Mouse (Mus musculus): ENCODE results near the gene Bmp8a. TPM values are rescaled to one million over a fixed set of nuclear protein-coding genes. Genes with fewer than 3 reads are reported as not detected.
"Not testable (repeated sequence)": the region's sequence is repeated elsewhere in the genome, so short reads cannot be mapped to it uniquely, and the experiment has no call there.

Bmp8a gene
- total RNA-seq, 1 experiment from 2014 or later = not detected

- no peak for ATAC-seq (replicated peaks; ENCODE audit: low read depth, poor library complexity, severe bottlenecking)
Observed at GRCm38 (mm10) chr4:123333151-123333550, 9.9 kb downstream of the Bmp8a start.

DNA sequence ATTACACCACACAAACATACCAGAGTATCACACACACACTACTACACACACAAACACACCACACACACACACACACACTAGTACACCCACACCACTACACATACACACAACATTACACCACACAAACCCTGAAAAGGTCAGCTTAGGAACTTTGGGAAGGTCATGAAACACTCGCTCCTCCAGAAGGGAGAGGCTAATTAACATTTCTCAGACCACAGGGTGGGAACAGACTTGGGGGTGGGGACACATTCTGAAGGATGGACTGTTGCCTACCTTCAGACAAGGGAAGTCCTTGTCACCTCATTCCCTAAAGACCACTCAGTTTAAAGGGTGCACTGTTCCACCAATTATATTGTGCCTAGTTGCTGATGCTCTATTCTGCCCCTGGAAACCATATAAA is 11.1 kb downstream of the Bmp8a start:
- not testable (repeated sequence) for ATAC-seq (replicated peaks; ENCODE audit: low read depth, poor library complexity, severe bottlenecking)

DNA sequence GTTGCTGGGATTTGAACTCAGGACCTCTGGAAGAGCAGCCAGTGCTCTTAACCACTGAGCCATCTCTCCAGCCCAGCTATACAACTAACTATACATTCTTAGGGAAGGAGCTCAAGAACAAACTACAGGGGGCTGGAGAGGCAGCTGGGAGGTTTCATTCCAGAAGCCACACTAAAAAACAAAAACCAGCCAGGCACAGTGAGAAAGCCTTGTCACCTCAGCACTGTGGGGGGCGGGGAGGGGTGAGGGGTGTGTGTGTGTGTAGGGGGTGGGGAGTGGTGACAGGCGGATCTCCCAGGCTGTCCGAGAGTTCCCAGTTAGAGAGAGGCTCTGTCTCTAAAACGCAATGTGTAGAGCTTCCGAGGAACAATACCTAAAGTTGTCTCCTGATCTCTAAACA is 11.7 kb downstream of the Bmp8a start:
- ATAC-seq (replicated peaks; ENCODE audit: low read depth, poor library complexity, severe bottlenecking) = no peak

GRCm38 (mm10) chr4:123328946-123329345 is 14.1 kb downstream of the Bmp8a start:
- ATAC-seq (replicated peaks; ENCODE audit: low read depth, poor library complexity, severe bottlenecking) = no peak

- no peak for ATAC-seq (replicated peaks; ENCODE audit: low read depth, poor library complexity, severe bottlenecking)
Observed at GRCm38 (mm10) chr4:123327630-123328029, 15.4 kb downstream of the Bmp8a start.

DNA sequence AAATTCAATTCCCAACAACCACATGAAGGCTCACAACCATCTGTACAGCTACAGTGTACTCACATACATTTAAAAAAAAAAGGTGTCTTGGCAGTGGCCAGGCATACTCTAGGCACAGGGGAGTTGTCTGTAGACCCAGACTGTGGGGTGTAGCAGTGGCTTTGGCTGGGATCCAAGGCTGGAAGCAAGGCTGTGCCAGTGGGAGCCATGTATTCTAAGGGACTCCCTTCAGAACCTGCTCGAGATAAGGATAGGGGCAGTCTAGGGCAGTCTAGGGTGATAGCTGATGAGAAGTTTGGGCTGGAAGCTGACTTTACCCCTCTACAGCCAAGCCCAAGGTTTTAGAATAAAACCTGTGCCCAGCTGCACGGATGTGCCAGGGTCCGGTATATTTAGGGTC is 17.0 kb downstream of the Bmp8a start:
- ATAC-seq (replicated peaks; ENCODE audit: low read depth, poor library complexity, severe bottlenecking) = no peak

- 0 out of 2 replicates have a peak, but pooled peaks have one; percentile 20 for ATAC-seq (replicated peaks; ENCODE audit: low read depth, poor library complexity, severe bottlenecking)
Observed at GRCm38 (mm10) chr4:123323534-123323933, 19.5 kb downstream of the Bmp8a start, which contains the start of gene Oxct2a. Oxct2a (minus strand) TSS chr4:123323634.

DNA sequence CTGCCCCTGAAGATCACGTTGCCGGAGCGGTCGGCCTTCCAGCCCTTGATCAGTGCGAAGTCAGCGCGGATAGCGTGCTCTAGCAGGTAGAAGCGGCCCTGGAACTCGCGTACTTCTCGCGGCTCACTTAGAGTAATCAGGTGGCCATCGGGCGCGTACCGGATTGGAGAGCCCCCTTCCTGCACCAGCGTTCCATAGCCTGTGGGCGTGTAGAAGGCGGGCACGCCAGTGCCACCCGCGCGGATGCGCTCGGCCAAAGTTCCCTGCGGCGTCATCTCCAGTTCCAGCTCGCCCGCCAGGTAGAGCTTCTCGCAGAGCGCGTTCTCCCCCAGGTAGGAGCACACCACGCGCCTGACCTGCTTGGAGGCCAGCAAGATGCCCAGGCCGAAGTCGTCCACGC is 20.1 kb downstream of the Bmp8a start:
- peak; percentile 56 for ATAC-seq (replicated peaks; ENCODE audit: low read depth, poor library complexity, severe bottlenecking)

- ATAC-seq (replicated peaks; ENCODE audit: low read depth, poor library complexity, severe bottlenecking) = no peak
Observed at GRCm38 (mm10) chr4:123314497-123314896, 28.6 kb downstream of the Bmp8a start.

DNA sequence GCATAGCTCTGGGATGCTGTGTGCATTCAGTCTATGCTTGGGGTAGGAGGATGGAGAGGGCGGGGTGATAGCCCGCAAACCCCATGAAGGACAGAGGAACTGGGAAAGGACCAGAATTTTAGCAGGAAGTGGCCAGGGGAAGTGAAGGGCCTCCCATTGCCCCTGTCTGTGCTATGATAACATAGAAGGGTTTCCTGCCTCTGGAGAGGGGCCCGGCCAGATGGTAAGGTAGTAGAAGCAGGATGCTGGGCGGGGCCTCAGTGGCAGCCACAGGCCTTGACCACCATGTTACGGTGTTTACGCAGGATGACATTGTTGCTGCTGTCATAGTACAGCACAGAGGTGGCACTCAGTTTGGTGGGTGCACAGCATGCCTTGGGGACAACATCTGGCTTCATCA is 30.0 kb downstream of the Bmp8a start:
- ATAC-seq (replicated peaks; ENCODE audit: low read depth, poor library complexity, severe bottlenecking) = peak; percentile 95

GRCm38 (mm10) chr4:123311845-123312244 is 31.2 kb downstream of the Bmp8a start:
- no peak for ATAC-seq (replicated peaks; ENCODE audit: low read depth, poor library complexity, severe bottlenecking)

DNA sequence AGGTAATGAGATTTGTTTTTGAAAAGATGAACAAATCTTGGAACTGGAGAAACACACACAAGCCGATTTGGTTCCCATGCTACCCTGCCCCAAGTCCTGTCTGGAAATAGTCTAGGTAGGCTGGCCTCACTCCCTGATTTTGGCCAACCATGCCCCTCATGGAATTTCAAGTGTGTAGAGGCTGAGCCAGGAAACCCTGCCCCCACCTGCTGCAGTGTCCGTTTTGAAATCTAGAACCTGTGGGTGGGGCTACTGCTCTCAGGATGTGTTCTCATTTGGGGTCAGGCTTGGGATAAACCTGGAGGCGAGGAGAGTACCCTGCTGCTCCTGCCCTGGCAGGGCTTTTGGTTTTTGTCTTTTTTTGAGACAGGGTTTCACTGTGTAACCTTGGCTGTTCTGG is 34.8 kb downstream of the Bmp8a start:
- no peak for ATAC-seq (replicated peaks; ENCODE audit: low read depth, poor library complexity, severe bottlenecking)

GRCm38 (mm10) chr4:123306999-123307398 is 36.1 kb downstream of the Bmp8a start:
- ATAC-seq (replicated peaks; ENCODE audit: low read depth, poor library complexity, severe bottlenecking) = no peak

- ATAC-seq (replicated peaks; ENCODE audit: low read depth, poor library complexity, severe bottlenecking) = peak; percentile 75
Observed at GRCm38 (mm10) chr4:123305789-123306188, 37.3 kb downstream of the Bmp8a start.

DNA sequence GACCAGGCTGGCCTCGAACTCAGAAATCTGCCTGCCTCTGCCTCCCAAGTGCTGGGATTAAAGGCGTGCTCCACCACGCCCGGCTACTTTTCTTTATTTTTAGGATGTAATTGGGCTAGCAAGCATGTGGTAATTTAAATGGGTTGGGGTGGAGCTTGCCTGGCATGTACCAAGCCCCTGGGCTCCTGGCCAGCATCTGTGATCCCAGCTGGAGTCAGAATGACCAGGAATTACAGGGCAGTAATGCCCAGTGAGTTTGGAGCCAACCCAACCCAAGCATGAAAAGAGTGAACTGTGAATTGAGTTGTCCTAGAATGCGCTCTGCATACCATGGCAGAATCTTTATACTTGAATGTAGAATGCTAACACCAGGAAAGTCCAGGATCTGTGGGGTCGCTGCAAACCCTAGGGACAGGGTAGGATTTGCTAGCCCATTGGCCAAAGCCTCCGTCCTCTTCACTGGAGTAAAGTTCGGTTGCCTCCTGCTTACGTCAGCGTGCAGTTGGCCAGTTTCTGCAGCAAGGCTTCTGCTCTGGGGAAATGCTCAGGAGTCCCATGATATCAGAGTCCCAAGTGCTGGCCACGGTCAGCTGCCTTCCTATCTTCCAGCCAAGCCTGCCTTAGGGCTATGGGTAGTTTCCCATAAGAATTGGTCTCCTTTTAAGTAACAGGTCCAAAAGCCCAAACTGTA is 43.9 kb downstream of the Bmp8a start:
- no peak for ATAC-seq (replicated peaks; ENCODE audit: low read depth, poor library complexity, severe bottlenecking)

GRCm38 (mm10) chr4:123298226-123298625 is 44.8 kb downstream of the Bmp8a start:
- no peak for ATAC-seq (replicated peaks; ENCODE audit: low read depth, poor library complexity, severe bottlenecking)

DNA sequence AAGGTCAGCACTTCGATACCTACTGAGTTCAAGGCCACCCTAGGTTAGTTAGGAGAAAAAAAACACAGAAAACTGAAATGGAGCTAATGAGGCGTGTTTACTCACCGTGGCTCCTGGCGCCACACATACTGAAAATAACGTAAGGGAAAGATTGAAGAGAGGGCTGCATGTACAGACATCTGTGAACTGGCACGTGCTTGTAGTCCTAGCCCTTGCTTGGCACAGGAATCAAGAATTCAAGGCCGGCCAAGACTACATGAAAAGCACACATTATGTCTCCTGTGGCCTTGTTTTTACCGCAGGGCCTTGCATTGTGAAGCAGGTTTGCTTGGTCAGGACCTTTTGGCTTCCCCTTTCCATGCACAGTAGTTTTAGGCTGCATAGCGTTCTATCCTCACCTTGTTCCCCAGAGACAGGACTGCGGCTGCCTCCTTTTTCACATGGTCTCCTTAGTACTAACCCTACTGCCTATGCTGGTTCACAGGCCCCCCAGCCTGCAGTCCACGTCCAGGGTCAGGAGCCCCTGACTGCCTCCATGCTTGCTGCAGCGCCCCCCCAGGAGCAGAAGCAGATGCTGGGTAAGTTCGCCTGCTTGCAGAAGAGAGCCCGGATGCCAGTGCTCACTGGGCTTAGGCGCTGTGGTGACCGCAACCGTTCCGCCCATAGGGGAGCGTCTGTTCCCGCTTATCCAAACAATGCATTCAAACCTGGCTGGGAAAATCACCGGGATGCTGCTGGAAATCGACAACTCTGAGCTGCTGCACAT is 45.7 kb downstream of the Bmp8a start:
- no peak for ATAC-seq (replicated peaks; ENCODE audit: low read depth, poor library complexity, severe bottlenecking)

- ATAC-seq (replicated peaks; ENCODE audit: low read depth, poor library complexity, severe bottlenecking) = no peak
Observed at GRCm38 (mm10) chr4:123296148-123296534, 46.9 kb downstream of the Bmp8a start.

- no peak for ATAC-seq (replicated peaks; ENCODE audit: low read depth, poor library complexity, severe bottlenecking)
Observed at GRCm38 (mm10) chr4:123295516-123296147, 47.4 kb downstream of the Bmp8a start.

GRCm38 (mm10) chr4:123295026-123295425 is 48.0 kb downstream of the Bmp8a start:
- not testable (repeated sequence) for ATAC-seq (replicated peaks; ENCODE audit: low read depth, poor library complexity, severe bottlenecking)

Data from common myeloid progenitor, adult 5-6 weeks (primary cell).